Mouse (Mus musculus) T-cell, adult 2 months (primary cell): ENCODE data around the gene Jph2.

Experiments used
- DNase-seq: peaks from one replicate; pipeline ENCODE4 v3.0.0; 2022; ENCODE audit warnings: low spot score

The Jph2 gene

GRCm38 (mm10) chr2:163303037-163303436 is 94.8 kb downstream of the Jph2 start:
- DNase-seq, result no peak

- DNase-seq, result no peak
Observed at GRCm38 (mm10) chr2:163301641-163302040, 96.2 kb downstream of the Jph2 start.

- no peak for DNase-seq
Observed at GRCm38 (mm10) chr2:163300069-163301060, 97.4 kb downstream of the Jph2 start.

- no peak for DNase-seq
Observed at GRCm38 (mm10) chr2:163296999-163297630, 100.7 kb downstream of the Jph2 start.

- no peak for DNase-seq
Observed at GRCm38 (mm10) chr2:163288881-163289379, 108.9 kb downstream of the Jph2 start.
